Mouse (Mus musculus): ENCODE measurements around the gene Pmpca. TPM values are rescaled to one million over a fixed set of nuclear protein-coding genes. Genes with fewer than 3 reads are reported as not detected.

Pmpca gene
- polyA plus RNA-seq, 1 experiment = 116 TPM

DNA sequence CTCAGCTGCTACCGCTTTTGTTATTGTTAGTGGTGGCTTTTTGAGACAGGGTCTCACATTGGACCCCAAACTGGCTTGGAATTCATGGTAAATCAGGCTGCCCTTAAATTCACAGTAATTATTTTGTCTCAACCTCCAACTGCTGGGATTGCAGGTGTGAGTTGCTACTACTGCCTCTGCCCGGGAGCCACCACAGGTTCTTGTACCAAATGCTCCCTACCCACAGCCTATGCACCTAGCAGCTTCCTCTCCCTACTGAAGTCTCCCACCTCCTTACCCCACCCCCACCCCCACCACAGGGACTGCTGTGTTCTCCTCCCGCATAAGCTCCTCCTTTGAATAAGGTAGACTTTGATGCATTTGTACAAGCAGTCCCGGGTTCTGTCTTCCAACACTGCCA, 32.9 kb upstream of the Pmpca start:
- no peak for TF ChIP-seq POLR2A (IDR thresholded peaks at IDR 0.05; ENCODE audit: borderline replicate concordance, extremely low read depth, insufficient read depth, insufficient read length, poor library complexity, severe bottlenecking)
- no peak for TF ChIP-seq CTCF (IDR thresholded peaks at IDR 0.05; ENCODE audit: borderline replicate concordance, extremely low read depth, insufficient read depth, insufficient read length)
- no peak for DNase-seq (ENCODE audit: low read depth)

GRCm38 (mm10) chr2:26356678-26357077, 32.5 kb upstream of the Pmpca start:
- no peak for DNase-seq (ENCODE audit: low read depth)
- no peak for TF ChIP-seq POLR2A (IDR thresholded peaks at IDR 0.05; ENCODE audit: borderline replicate concordance, extremely low read depth, insufficient read depth, insufficient read length, poor library complexity, severe bottlenecking)
- TF ChIP-seq CTCF (IDR thresholded peaks at IDR 0.05; ENCODE audit: borderline replicate concordance, extremely low read depth, insufficient read depth, insufficient read length) = no peak

- no peak for DNase-seq (ENCODE audit: low read depth)
- TF ChIP-seq POLR2A (IDR thresholded peaks at IDR 0.05; ENCODE audit: borderline replicate concordance, extremely low read depth, insufficient read depth, insufficient read length, poor library complexity, severe bottlenecking) = no peak
- no peak for TF ChIP-seq CTCF (IDR thresholded peaks at IDR 0.05; ENCODE audit: borderline replicate concordance, extremely low read depth, insufficient read depth, insufficient read length)
Observed at GRCm38 (mm10) chr2:26357484-26357883, 31.7 kb upstream of the Pmpca start.

DNA sequence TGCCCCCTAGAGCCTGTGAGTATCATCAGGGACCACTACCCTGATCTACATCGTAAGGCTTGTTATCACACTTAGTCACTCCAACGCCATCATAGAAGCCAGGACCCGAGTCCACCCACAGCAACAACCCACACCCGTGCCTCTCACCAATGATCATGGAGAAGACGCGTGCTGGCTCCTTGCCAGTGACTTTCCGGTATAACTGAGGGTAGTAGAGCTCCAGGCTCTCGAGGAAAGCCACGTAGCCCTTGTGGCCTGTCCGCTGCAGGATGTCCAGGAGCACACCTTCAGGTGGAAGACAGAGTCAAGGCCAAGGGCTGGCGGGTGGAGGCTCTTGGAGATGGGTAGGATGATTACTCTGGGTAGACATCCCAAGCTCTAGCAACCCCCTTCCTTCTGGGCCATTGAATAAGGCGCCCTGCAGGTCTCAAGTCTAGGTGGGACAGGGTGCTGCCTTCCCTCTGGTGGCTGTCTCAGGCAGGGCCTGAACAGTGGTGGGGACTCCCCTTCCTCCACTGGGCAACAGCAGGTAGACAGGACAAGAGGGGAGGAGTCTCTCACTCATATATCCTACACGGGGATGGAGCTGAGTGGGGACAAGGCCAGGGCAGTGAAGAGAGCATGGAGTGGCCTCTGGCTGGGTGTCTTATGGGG, 30.3 kb upstream of the Pmpca start:
- no peak for TF ChIP-seq POLR2A (IDR thresholded peaks at IDR 0.05; ENCODE audit: borderline replicate concordance, extremely low read depth, insufficient read depth, insufficient read length, poor library complexity, severe bottlenecking)
- no peak for TF ChIP-seq CTCF (IDR thresholded peaks at IDR 0.05; ENCODE audit: borderline replicate concordance, extremely low read depth, insufficient read depth, insufficient read length)
- no peak for DNase-seq (ENCODE audit: low read depth)

DNA sequence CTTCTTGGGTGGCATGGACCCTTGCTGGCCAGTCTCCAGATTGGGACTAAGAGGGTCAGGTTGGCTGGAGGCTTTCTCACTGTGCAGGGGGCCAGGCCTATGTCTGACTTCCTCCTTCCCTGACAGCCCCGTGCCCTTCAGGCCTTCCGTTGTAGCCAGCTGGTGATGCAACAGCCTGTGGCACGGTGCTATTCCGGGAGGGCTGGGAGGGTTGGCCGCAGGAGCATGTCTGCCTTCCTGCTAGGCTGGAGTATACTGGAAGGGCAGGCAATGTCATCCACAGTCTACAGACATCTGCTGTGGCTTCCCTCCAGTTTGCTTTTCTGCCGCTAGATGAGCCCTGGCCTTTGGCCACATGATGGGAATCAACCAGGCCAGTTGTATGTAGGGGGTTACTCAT, 29.2 kb upstream of the Pmpca start:
- DNase-seq (ENCODE audit: low read depth) = no peak
- TF ChIP-seq CTCF (IDR thresholded peaks at IDR 0.05; ENCODE audit: borderline replicate concordance, extremely low read depth, insufficient read depth, insufficient read length) (no peak), POLR2A (IDR thresholded peaks at IDR 0.05; ENCODE audit: borderline replicate concordance, extremely low read depth, insufficient read depth, insufficient read length, poor library complexity, severe bottlenecking) (no peak)

DNA sequence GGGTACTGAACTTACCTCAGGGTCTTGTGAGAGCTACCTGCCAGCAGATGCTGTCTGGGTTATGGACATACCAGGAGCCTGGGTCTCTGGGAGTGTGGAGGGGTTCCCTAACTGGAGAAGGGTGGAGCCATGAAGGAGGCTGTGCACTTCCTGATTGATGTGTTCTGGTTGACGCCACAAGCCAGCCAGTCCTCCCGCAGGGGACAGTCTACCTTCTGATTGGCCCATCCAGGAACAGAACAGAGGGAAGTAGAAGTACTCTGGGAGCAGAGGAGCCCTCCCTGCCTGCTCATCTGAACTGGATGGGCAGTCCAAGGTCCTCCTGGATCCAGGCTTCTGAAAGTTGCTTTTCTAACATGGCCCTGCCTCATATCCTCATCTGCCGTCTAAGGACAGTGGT, 28.4 kb upstream of the Pmpca start, which contains the start of gene Card9:
Card9 (minus strand) TSS at position 147 of the 400 bp plus-strand sequence.
- DNase-seq (ENCODE audit: low read depth) = no peak
- no peak for TF ChIP-seq CTCF (IDR thresholded peaks at IDR 0.05; ENCODE audit: borderline replicate concordance, extremely low read depth, insufficient read depth, insufficient read length)

- TF ChIP-seq POLR2A (IDR thresholded peaks at IDR 0.05; ENCODE audit: borderline replicate concordance, extremely low read depth, insufficient read depth, insufficient read length, poor library complexity, severe bottlenecking) (no peak), CTCF (IDR thresholded peaks at IDR 0.05; ENCODE audit: borderline replicate concordance, extremely low read depth, insufficient read depth, insufficient read length) (no peak)
- no peak for DNase-seq (ENCODE audit: low read depth)
Observed at GRCm38 (mm10) chr2:26362991-26363390, 26.1 kb upstream of the Pmpca start.

- DNase-seq (ENCODE audit: low read depth) = no peak
- TF ChIP-seq CTCF (IDR thresholded peaks at IDR 0.05; ENCODE audit: borderline replicate concordance, extremely low read depth, insufficient read depth, insufficient read length) = no peak
- TF ChIP-seq POLR2A (IDR thresholded peaks at IDR 0.05; ENCODE audit: borderline replicate concordance, extremely low read depth, insufficient read depth, insufficient read length, poor library complexity, severe bottlenecking) = no peak
Observed at GRCm38 (mm10) chr2:26363481-26363880, 25.7 kb upstream of the Pmpca start.

- no peak for DNase-seq (ENCODE audit: low read depth)
- no peak for TF ChIP-seq CTCF (IDR thresholded peaks at IDR 0.05; ENCODE audit: borderline replicate concordance, extremely low read depth, insufficient read depth, insufficient read length)
- TF ChIP-seq POLR2A (IDR thresholded peaks at IDR 0.05; ENCODE audit: borderline replicate concordance, extremely low read depth, insufficient read depth, insufficient read length, poor library complexity, severe bottlenecking) = no peak
Observed at GRCm38 (mm10) chr2:26364738-26365465, 24.2 kb upstream of the Pmpca start.

DNA sequence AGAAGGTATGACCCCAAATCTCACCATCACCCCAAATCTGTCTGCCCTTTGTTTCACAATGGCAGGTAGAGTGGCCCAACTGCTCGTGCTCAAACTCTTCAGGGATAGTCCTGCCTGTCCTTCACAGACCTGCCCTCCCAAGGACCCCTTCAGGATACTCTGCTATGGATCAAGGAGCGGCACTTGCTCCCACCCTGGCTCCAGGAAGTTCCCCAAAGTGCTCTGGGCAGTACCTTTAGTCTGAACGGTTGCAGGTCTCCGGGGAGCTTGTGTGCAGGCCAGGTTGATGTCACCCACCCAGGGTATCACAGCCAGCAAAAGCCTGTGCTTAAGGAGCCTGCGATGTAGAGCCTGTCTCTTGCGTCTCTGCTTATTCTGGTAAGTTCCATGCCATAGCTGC, 21.2 kb upstream of the Pmpca start:
- TF ChIP-seq POLR2A (IDR thresholded peaks at IDR 0.05; ENCODE audit: borderline replicate concordance, extremely low read depth, insufficient read depth, insufficient read length, poor library complexity, severe bottlenecking) (no peak), CTCF (IDR thresholded peaks at IDR 0.05; ENCODE audit: borderline replicate concordance, extremely low read depth, insufficient read depth, insufficient read length) (no peak)
- DNase-seq (ENCODE audit: low read depth) = no peak

DNA sequence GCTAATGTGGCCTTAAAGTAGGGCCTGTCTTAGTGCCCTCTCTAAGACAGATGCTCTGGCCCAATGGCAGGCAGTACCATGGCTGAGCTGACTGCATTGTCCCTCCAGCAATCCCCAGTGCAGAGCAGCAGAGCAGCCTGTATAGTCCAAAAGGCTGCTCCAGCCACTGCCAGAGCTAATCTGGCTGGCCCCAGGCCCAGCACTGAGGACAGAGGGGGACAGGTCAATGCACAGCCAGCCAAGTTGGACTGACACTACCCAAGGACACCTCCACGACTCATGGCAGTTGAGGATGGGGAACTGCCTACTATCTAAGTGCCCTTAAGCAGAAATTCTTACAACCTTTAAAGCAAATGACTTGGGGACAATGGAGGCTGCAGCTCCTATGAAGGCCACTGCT, 20.6 kb upstream of the Pmpca start:
- TF ChIP-seq POLR2A (IDR thresholded peaks at IDR 0.05; ENCODE audit: borderline replicate concordance, extremely low read depth, insufficient read depth, insufficient read length, poor library complexity, severe bottlenecking) = no peak
- TF ChIP-seq CTCF (IDR thresholded peaks at IDR 0.05; ENCODE audit: borderline replicate concordance, extremely low read depth, insufficient read depth, insufficient read length) = no peak
- DNase-seq (ENCODE audit: low read depth) = no peak

DNA sequence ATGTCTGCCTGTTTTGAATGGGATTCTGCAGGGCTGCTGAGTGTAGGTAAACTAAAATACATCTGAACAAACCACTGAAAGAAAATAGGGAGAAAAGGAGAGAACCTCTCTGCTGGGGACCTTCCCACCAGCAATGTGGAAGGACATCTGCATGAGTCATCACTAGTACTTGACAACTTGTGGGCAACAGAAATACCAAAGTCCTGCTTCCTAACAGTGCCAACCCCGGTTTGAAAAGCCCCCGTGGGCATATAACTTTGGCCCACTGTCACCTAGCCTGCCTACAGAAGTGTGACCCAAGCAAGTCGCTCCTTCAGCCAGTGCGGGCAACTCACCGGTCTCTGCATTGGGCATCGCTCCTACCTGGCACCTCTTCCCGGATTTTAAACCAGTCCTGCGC, 16.7 kb upstream of the Pmpca start:
- TF ChIP-seq POLR2A (IDR thresholded peaks at IDR 0.05; ENCODE audit: borderline replicate concordance, extremely low read depth, insufficient read depth, insufficient read length, poor library complexity, severe bottlenecking) (no peak), CTCF (IDR thresholded peaks at IDR 0.05; ENCODE audit: borderline replicate concordance, extremely low read depth, insufficient read depth, insufficient read length) (no peak)
- no peak for DNase-seq (ENCODE audit: low read depth)

All from brain, embryonic 14.5 days (tissue).